Mouse (Mus musculus) liver, embryonic 14.5 days (tissue): ENCODE measurements at regions not wholly inside any gene's neighbourhood (a gene's known extent, or its start where the extent isn't known, plus 50 kb on each side); places are given as distances from the start of the nearest gene placed in this dataset.
"Not testable (repeated sequence)": the region's sequence is repeated elsewhere in the genome, so short reads cannot be mapped to it uniquely, and the experiment has no call there.

ENCODE experiments used
- ATAC-seq: fragments of 200-750 bp; cut with Nextera tagmentation; 2 replicates; pipeline ENCODE4 v1.8.0; 2017; ENCODE audit warnings: moderate number of reproducible peaks, mild to moderate bottlenecking, moderate library complexity; ENCODE audit not compliant: insufficient read depth
- DNase-seq, 3 experiments: peaks; one replicate each; pipeline ENCODE4 v3.0.0-alpha.2; 2012 to 2013; ENCODE audit warnings: low read depth in 3 of 3, low spot score in 3 of 3
- H3K27ac ChIP-seq: fragments of 300-500 bp; sonication (generic); 2 replicates; pipeline ENCODE4 v1.5.1; 2014; ENCODE audit warnings: moderate library complexity, mild to moderate bottlenecking, control low read depth, inconsistent platforms
- H3K27me3 ChIP-seq: fragments of 300-500 bp; sonication (generic); 2 replicates; pipeline ENCODE4 v1.6.1; 2014; ENCODE audit warnings: mild to moderate bottlenecking, low read length, moderate library complexity; ENCODE audit not compliant: control insufficient read depth, insufficient read depth
- H3K36me3 ChIP-seq: fragments of 300-500 bp; sonication (generic); replicated peaks from 2 replicates; pipeline ENCODE4 v1.6.1; 2014; ENCODE audit warnings: low read depth; ENCODE audit not compliant: control insufficient read depth, insufficient read depth
- H3K4me1 ChIP-seq, 2 experiments: fragments of 200-500 bp in 1 of 2; fragments of 300-500 bp in 1 of 2; sonication (generic) in 1 of 2; replicated peaks; 2 replicates each; pipeline ENCODE4 v1.6.1; 2012 to 2014; ENCODE audit warnings: antibody characterized with exemption in 1 of 2, inconsistent platforms in 1 of 2, low read length in 1 of 2; ENCODE audit not compliant: control insufficient read depth in 2 of 2, insufficient read depth in 2 of 2
- H3K4me2 ChIP-seq: fragments of 300-500 bp; sonication (generic); 2 replicates; pipeline ENCODE4 v1.6.1; 2014; ENCODE audit warnings: low read depth, mild to moderate bottlenecking, control low read depth, moderate library complexity
- H3K4me3 ChIP-seq, 2 experiments: fragments of 200-500 bp in 1 of 2; fragments of 300-500 bp in 1 of 2; sonication (generic) in 1 of 2; 2 replicates each; pipeline ENCODE4 v1.5.1; 2012 to 2014; ENCODE audit warnings: low read depth in 2 of 2, low read length in 2 of 2, mild to moderate bottlenecking in 2 of 2, control low read depth in 1 of 2, inconsistent platforms in 1 of 2, moderate library complexity in 1 of 2; ENCODE audit not compliant: insufficient read depth in 1 of 2
- H3K9ac ChIP-seq: fragments of 300-500 bp; sonication (generic); replicated peaks from 2 replicates; pipeline ENCODE4 v1.6.1; 2014; ENCODE audit warnings: mild to moderate bottlenecking, control low read depth, moderate library complexity
- H3K9me3 ChIP-seq: fragments of 300-500 bp; sonication (generic); 2 replicates; pipeline ENCODE4 v1.6.1; 2016; ENCODE audit warnings: low read length, mixed read lengths; ENCODE audit not compliant: control insufficient read depth
- CTCF ChIP-seq: IDR thresholded peaks from 2 replicates; pipeline ENCODE4 v1.5.1; 2016; ENCODE audit warnings: antibody characterized with exemption, low read depth, control low read depth
- EP300 ChIP-seq: IDR thresholded peaks from 2 replicates; pipeline ENCODE4 v1.6.1; 2016; ENCODE audit warnings: antibody characterized with exemption, low read depth
- WGBS: fragments of 180-500 bp; shearing (Covaris S2); extraction: QIAGEN DNeasy Blood & Tissue Kit; methylation state at CpG from one replicate; pipeline ENCODE4 v1.1.7; 2014; ENCODE audit not compliant: insufficient replicate concordance; 5-methylcytosine and 5-hydroxymethylcytosine counted together

GRCm38 (mm10) chrX:65778656-65779370 is 525.2 kb downstream of the 4930447F04Rik start:
- 34% methylated on average over 5 of the region's 5 CpGs for WGBS
- DNase-seq: not testable (repeated sequence)

GRCm38 (mm10) chrX:65769861-65770260 is 534.2 kb downstream of the 4930447F04Rik start:
- H3K4me1 ChIP-seq: no peaks in the 10 kb centered on the region
- no peaks in the 10 kb centered on the region for H3K27me3 ChIP-seq
- no peaks in the 10 kb centered on the region for H3K9me3 ChIP-seq
- DNase-seq (no peak), ATAC-seq (no peak)
- 76% methylated on average over 1 of the region's 1 CpGs for WGBS
- no peak overlapping the region for H3K27ac ChIP-seq
- H3K4me3 ChIP-seq: no peak overlapping the region
- no peaks in the 10 kb centered on the region for H3K36me3 ChIP-seq
- TF ChIP-seq EP300 (no peak), CTCF (no peak)
- no peak overlapping the region for H3K9ac ChIP-seq
- H3K4me2 ChIP-seq: no peak overlapping the region

More at GRCm38 (mm10) chrX:65778656-65779370, 525.2 kb downstream of the 4930447F04Rik start:
- not testable (repeated sequence) for H3K4me3 ChIP-seq, H3K4me1 ChIP-seq, H3K27me3 ChIP-seq, H3K27ac ChIP-seq, H3K4me2 ChIP-seq, H3K9ac ChIP-seq, H3K36me3 ChIP-seq, H3K9me3 ChIP-seq, ATAC-seq

DNA sequence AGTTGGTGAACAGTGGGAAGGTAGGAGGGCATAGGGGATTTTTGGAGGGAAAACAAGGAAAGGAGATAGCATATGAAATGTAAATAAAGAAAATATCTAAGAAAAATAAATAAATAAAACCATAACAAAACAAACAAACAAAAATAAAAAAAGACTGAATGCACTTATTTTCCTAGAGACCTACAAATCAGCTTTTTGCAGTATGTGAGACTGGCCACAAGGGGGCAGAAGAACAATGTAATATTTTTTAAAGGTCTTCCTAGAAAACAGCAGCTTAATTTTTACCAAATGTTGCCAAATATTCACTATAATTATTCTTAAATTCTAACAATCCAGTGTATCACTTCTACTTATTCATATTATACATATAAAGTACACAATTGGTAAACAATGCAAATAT is 569.4 kb downstream of the 4930447F04Rik start:
- H3K4me3 ChIP-seq: no peak overlapping the region
- H3K9me3 ChIP-seq: no peaks in the 10 kb centered on the region
- no peak overlapping the region for H3K4me2 ChIP-seq
- DNase-seq (no peak), ATAC-seq (no peak)
- no peaks in the 10 kb centered on the region for H3K4me1 ChIP-seq
- TF ChIP-seq EP300: no peak
- TF ChIP-seq CTCF: peak; percentile 18; the same call in 1 of the 2 replicates
- H3K27me3 ChIP-seq: no peaks in the 10 kb centered on the region
- H3K36me3 ChIP-seq: no peaks in the 10 kb centered on the region
- H3K9ac ChIP-seq: no peak overlapping the region
- no peak overlapping the region for H3K27ac ChIP-seq

- Histone ChIP-seq H3K4me1 (no peaks in the 10 kb centered on the region), H3K4me3 (no peak overlapping the region), H3K27ac (no peak overlapping the region), H3K9me3 (no peaks in the 10 kb centered on the region), H3K36me3 (no peaks in the 10 kb centered on the region), H3K9ac (no peak overlapping the region), H3K4me2 (no peak overlapping the region), H3K27me3 (no peaks in the 10 kb centered on the region)
- no peak for TF ChIP-seq EP300
- no peak for TF ChIP-seq CTCF
- DNase-seq: no peak
- ATAC-seq: no peak
These were observed 588.5 kb downstream of the 4930447F04Rik start for GRCm38 (mm10) chrX:65715562-65715961.
